Mouse (Mus musculus): ENCODE measurements around the gene Cd93.

The Cd93 gene

DNA sequence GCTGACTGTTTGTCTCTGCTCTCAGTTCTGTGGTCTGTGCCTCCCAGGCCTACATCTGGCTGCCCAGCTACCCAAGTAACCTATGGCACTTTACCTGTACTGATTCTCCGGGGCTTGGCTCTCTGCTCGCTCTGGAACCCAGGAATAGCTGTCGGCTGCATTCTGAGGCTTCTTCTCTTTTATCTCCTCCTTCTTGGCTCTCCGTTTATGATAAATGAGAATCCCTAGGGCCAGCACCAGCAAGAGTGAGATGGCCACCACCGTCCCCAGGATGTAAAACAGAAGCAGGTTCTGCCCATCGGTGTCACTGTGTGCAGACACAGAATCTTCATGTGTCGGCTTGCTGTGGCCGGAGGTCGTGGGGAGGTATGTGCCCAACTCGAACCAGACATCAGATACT, 1.9 kb downstream of the Cd93 start:
- 73% methylated on average over 10 of the region's 10 CpGs for WGBS

- 72% methylated on average over 3 of the region's 3 CpGs for WGBS
Observed at GRCm38 (mm10) chr2:148439691-148440276, 3.6 kb downstream of the Cd93 start.

DNA sequence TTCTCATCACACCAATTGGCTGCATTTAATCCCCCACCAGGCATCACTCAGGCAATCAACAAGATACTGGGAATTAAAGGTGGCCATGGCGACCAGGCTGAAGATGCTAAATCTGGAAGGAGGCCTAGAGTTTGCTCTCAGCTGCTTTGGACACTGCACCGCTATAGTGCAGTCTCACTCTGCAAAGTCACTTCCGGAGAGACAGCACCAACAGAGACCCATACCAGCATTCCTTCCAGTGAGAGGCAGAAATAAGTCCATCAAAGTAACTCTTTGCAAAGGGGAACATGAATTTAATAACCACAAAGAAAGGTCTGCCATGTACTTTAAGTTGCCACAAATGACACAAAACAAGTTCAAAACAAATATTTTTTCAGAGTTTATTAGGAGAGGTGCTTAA, 7.1 kb downstream of the Cd93 start:
- 65% methylated on average over 3 of the region's 3 CpGs for WGBS

DNA sequence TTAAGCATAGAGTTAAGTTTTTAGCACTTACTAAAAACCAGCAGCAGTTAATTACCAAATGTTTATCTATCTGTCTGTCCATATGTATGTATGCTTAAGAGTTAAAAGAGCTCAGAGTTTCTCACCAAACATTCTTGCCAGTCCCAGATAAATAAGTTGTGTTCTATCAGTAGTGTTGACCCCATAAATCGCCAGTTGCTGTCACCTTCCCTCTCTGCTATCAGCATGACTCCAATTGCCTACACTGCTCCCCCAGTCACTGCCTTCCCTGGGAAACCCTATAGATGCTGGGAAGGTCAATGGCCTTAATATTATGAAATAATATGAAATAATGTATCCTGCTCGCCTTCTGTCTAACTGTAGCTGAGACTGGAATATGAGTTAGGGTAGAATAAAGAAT, 11.0 kb downstream of the Cd93 start:
- 87% methylated on average over 2 of the region's 2 CpGs for WGBS

DNA sequence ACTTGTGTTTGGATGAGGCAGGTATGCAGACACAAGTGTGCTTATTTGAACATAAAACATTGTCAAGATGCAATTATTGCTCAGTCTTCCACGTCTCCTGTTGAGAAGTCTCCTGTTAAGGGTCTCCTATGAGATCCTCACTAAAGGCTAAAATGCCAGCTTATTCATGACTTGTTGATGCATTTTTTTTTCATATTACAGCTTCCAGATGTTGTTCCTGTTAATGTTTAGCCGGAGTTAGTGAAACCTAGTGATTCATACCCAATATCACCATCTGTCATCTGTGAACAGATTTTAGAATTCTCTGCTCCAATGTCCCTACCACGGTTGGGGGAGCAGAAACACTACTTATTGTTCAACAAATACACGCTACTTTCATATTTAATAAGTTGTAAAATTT, 12.4 kb downstream of the Cd93 start:
- WGBS: 60% methylated on average over 4 of the region's 4 CpGs

DNA sequence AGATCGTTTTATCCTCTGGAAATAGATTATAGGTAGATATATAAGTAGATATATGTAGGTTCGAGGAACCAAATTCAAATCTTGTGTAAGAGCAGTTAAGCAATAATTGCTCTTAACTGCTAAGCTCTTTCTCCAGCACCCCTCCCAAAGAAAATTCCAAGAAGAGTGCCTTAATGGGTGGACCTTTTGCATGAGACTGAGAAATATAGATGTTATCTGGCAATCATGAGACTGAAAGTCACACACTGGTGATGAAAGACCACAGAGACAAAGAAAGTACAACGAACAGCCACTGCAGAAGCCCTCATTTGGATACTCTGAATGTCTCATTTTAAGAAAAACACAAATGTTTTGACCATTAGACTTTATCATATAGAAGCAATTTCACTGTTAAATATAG, 14.8 kb downstream of the Cd93 start:
- WGBS: 85% methylated on average over 3 of the region's 3 CpGs

- 70% methylated on average over 3 of the region's 3 CpGs for WGBS
Observed at GRCm38 (mm10) chr2:148427553-148427952, 15.8 kb downstream of the Cd93 start.

DNA sequence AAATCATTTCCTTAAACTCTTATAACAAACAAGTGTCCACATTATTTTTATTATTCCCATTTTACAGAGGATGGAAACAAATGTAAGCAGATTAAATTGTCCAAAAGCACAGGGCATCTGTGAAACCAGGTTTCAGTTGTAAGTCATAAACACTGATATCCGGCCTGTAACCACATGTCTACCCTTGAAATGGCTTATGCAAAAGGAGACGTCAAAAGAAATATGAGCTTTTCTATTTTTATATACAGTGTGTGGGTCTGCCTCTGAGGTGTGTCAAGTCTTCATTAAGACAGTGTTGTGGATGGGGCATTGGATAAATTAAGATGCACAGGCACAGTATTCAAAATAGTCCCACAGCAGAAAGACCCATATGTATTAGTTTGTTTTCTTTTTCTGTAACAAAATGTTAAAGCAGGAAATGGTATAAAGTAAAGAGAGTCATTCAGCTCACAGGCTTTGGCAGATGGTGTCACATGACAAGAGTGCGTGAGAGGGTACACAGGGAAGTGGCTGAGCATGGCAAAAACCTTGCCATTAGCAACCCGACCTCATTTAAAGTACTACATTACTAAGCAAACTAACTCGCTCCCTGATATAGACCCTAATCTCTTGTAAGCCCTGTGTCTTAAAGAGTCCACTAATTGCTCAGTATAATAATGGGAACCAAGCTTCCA, 17.5 kb downstream of the Cd93 start:
- 83% methylated on average over 5 of the region's 5 CpGs for WGBS

- WGBS: 71% methylated on average over 1 of the region's 1 CpGs
Observed at GRCm38 (mm10) chr2:148421706-148422105, 21.7 kb downstream of the Cd93 start.

DNA sequence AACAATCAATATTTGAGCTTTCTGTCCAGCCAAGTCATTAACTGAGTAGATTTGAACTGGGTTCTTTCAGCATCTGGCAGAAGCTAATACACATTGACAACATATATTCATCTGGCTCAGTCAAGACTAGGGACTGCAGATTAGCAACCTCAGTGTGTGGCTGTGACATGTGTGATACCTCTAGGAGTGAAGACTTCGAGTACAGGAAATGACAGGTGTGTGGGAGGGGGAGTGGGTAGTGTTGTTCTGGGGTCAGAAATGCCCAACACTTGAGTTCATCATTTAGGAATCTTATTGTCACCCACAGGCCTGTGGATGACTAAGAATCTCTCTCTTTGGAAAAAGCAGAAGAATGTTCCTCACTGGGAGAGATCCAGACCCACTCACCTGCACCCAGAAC, 22.3 kb downstream of the Cd93 start:
- 74% methylated on average over 1 of the region's 1 CpGs for WGBS

GRCm38 (mm10) chr2:148419776-148420175, 23.6 kb downstream of the Cd93 start:
- WGBS: 79% methylated on average over 2 of the region's 2 CpGs

DNA sequence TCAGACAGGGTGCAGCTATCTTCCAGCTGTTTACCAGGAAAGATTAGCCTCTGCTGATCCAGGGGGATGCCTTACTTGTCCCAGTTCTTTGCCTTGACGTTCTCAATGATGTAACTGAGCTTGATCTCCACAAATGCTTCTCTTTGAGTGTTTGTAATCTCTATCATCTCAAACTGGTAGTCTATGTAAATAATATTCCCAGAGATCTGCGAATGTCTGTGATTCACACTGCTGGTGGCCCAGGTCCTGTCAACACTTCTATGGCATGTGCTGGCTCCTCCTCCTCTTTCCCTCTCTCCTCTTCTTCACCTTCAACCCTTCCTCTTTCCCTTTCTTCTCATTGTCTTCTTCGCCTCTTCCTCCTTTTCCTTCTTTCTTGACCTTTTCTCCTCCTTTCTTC, 24.2 kb downstream of the Cd93 start:
- 74% methylated on average over 3 of the region's 3 CpGs for WGBS

GRCm38 (mm10) chr2:148409821-148410220, 33.5 kb downstream of the Cd93 start:
- 52% methylated on average over 1 of the region's 1 CpGs for WGBS

DNA sequence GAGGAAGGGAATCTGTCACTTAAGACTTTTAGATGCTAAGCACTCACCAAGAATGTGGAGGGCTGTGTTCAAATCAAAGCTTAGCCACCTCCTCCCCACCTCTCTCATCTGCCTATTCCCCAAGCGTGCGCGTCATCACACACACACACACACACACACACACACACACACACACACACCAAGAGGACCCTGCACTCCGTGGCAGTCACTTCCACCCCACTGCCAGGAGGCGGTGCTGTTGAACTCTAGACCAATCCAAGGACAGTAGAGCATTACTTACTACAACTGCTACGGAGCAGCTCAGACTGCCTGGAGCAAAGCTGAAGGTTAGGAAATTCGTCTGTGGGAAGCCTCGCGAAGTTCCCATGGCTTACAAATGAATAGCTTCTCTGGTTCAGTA, 34.2 kb downstream of the Cd93 start:
- 6% methylated on average over 9 of the region's 9 CpGs for WGBS

GRCm38 (mm10) chr2:148408761-148409120, 34.6 kb downstream of the Cd93 start:
- WGBS: 20% methylated on average over 6 of the region's 6 CpGs

GRCm38 (mm10) chr2:148407870-148408760, 35.2 kb downstream of the Cd93 start, which contains the start of gene Thbd:
Gene Thbd, minus strand, starts transcription at chr2:148408188.
- 33% methylated on average over 35 of the region's 35 CpGs for WGBS

DNA sequence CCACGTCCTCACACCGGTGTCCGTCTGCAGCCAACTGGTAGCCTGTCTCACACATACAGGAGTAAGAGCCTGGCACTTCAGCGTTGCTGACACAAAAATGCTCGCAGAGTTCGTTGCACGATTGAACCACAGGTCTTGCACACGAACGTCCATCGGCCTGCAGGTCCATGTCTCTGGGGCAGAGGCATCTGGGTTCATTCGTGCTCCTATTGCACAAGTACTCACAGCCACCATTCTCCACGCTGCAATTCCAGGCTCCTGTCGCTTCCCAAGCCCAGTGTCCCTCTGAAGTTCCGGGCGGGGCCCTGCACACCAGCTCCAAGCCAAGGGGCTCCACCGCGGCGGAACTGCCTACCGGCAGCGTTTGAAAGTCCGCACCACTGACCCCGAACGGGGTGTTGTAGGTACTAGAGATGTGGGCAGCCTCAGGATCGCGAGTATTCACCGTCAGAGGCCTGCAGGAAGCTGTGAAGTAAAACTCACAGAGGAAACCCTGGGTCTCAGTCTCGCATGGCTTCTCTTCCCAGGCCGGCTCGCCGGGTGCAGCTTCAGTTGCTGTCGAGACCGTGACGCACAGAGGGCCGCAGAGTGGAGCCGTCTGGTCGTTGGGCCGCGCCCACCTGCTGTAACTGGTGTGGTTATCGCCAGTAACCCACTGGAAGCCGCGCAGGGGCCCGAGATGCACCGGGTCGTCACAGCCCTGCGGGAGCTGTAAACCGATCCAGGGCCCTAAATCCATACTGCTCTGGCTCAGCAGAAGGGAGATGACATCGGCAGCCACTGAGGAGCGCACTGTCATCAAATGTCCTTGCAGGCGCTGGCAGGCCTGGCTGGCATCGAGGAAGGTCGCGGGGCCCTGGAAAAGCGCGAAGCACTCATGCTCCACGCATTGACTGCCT, 36.1 kb downstream of the Cd93 start:
- WGBS: 40% methylated on average over 55 of the region's 55 CpGs

DNA sequence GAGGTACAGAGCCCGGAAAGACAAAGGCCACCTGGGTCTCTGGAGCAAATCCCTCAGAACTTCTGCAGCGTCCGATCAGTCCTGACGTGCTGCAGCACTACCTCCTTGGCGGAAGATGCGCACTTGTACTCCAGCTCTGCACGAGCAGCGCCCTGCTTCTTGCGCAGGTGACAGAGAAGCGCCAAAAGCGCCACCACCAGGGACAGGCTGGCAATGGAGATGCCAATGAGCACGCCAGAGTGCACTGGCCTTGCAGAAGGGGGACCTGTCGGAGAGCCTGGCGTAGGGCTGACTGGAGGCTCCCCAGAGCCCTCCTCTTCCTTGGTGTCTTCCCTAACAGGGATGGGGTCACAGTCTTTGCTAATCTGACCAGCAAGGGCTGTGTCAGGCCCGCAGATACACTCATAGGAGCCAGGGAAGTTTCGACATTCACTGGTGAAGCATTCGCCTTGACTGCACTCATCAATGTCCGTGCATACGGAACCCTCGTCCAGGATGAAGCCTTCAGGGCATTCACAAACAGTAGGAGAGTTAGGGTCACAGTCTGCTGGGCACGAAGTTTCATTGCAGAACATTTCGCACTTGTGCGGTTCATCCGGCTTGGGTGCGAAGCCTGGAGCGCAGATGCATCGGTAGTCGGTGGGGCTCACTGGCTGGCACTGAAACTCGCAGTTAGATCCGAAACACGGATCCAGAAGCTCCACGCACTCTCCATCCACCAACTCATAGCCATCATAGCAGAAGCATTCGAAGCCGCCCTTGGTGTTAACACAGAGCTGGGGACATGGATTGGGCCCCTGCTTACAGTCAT, 37.0 kb downstream of the Cd93 start:
- WGBS: 42% methylated on average over 34 of the region's 34 CpGs

DNA sequence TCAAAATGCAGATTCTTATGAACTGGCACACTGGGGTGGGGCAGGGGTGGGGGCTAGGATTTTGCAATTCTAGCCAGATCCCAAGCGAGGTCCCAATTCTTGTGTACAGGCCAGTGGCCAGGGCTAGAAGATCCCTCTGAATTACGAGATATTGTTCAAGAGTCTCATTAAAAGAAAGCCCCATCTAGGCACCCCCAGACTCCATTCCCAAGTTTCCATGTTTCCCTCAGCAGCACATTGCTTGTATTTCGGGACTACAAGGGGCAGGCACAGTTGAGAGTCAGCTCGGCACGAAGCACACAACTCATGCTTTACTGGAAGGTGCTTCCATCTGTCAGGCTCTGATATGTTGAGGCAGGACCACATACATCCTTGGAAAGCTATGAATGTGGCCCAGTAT, 38.5 kb downstream of the Cd93 start:
- 72% methylated on average over 5 of the region's 5 CpGs for WGBS

GRCm38 (mm10) chr2:148402227-148402626, 41.1 kb downstream of the Cd93 start:
- WGBS: 68% methylated on average over 1 of the region's 1 CpGs

Data from cerebral cortex, adult 2 months (tissue).